Mouse (Mus musculus): ENCODE data around the gene Ankzf1.

- TF ChIP-seq CTCF (IDR thresholded peaks at IDR 0.05; ENCODE audit: extremely low read depth, insufficient read depth, low read length): no peak
- peak; percentile 76 for TF ChIP-seq POLR2A (IDR thresholded peaks at IDR 0.05; ENCODE audit: extremely low read depth, insufficient read depth, low read length)
These were observed 23.2 kb upstream of the Ankzf1 start, which contains the start of gene Zfand2b for GRCm38 (mm10) chr1:75168472-75169464.
